Mouse (Mus musculus) bone marrow, adult 2 months (tissue): ENCODE results near the gene 4930432K21Rik.

Experiments used
- CTCF ChIP-seq: fragments of 200-500 bp; IDR thresholded peaks from 2 replicates; pipeline ENCODE4 v1.5.1; 2011; ENCODE audit warnings: low read length, control low read depth; ENCODE audit not compliant: control insufficient read depth, insufficient read depth
- POLR2A ChIP-seq: fragments of 200-500 bp; IDR thresholded peaks from 2 replicates; pipeline ENCODE4 v1.6.1; 2011; ENCODE audit warnings: low read depth, mild to moderate bottlenecking, control low read depth, low read length, borderline replicate concordance; ENCODE audit not compliant: control insufficient read depth

DNA sequence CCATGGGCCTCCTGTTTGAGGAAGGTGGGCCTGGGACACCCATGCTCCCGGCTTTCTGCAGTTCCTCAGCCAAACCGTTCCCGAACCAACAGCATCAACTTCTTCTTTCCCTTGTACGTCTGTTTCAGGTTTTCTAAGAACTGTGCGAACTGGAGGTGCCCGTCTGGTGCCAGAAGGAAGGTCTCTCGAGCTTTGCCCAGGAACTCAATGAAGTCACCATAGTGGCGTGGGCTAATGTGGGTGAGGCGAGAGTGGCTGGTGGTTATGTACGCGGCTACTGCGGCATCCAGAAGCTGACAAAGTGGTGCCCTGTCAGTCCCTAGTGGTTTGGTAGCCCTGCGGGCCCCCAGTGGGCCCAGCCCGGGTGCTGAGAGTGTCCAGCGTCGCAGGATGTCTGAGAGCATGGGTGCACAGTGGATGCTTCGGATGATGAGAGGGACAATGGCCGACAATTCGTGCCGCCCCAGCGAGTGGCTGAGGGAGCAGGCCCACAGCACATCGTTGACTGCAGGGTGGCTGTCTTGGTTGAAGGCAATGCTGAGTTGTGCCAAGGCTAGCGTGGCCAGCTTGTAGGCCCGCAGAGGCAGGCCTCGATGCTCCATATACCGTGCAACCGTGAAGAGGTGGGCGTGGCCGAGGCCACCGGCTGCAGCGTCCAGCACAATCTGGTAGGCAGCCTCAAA is 64.2 kb downstream of the 4930432K21Rik start:
- TF ChIP-seq CTCF (no peak), POLR2A (no peak)
